Mouse (Mus musculus): ENCODE data around the gene Krt25. TPM values are rescaled to one million over a fixed set of nuclear protein-coding genes. Genes with fewer than 3 reads are reported as not detected.

Krt25 gene
- not detected in 2 replicates for polyA plus RNA-seq (2012; rRNA removed)

GRCm38 (mm10) chr11:99322851-99323250, at the start of gene Krt25:
TSS of gene Krt25 (minus strand) at chr11:99322951.
- no peak for DNase-seq (ENCODE audit: low read depth)

GRCm38 (mm10) chr11:99369853-99370451, 47.2 kb upstream of the Krt25 start:
- no peak for DNase-seq (ENCODE audit: low read depth)

- DNase-seq (ENCODE audit: low read depth), result no peak
Measured at GRCm38 (mm10) chr11:99369229-99369628, 46.5 kb upstream of the Krt25 start.

GRCm38 (mm10) chr11:99366791-99367190, 44.0 kb upstream of the Krt25 start:
- DNase-seq (ENCODE audit: low read depth), result no peak

- no peak for DNase-seq (ENCODE audit: low read depth)
Measured at GRCm38 (mm10) chr11:99364412-99364811, 41.7 kb upstream of the Krt25 start.

- no peak for DNase-seq (ENCODE audit: low read depth)
Measured at GRCm38 (mm10) chr11:99361423-99361822, 38.7 kb upstream of the Krt25 start.

- DNase-seq (ENCODE audit: low read depth), result no peak
Measured at GRCm38 (mm10) chr11:99351004-99351403, 28.3 kb upstream of the Krt25 start, which contains the start of gene Krt27. TSS of gene Krt27 (minus strand) at chr11:99351104.

- DNase-seq (ENCODE audit: low read depth), result no peak
Measured at GRCm38 (mm10) chr11:99339299-99339847, 16.6 kb upstream of the Krt25 start.

- DNase-seq (ENCODE audit: low read depth), result no peak
Measured at GRCm38 (mm10) chr11:99337866-99338265, 15.1 kb upstream of the Krt25 start, which contains the start of gene Krt26. TSS of gene Krt26 (minus strand) at chr11:99337966.

GRCm38 (mm10) chr11:99333426-99333825, 10.7 kb upstream of the Krt25 start:
- DNase-seq (ENCODE audit: low read depth), result no peak

GRCm38 (mm10) chr11:99329655-99330054, 6.9 kb upstream of the Krt25 start:
- no peak for DNase-seq (ENCODE audit: low read depth)

GRCm38 (mm10) chr11:99321094-99321493, 1.7 kb downstream of the Krt25 start:
- DNase-seq (ENCODE audit: low read depth), result no peak

GRCm38 (mm10) chr11:99319127-99319526, 3.6 kb downstream of the Krt25 start:
- DNase-seq (ENCODE audit: low read depth), result no peak

GRCm38 (mm10) chr11:99316543-99316942, 6.2 kb downstream of the Krt25 start:
- DNase-seq (ENCODE audit: low read depth), result no peak

GRCm38 (mm10) chr11:99314594-99314993, 8.2 kb downstream of the Krt25 start:
- DNase-seq (ENCODE audit: low read depth), result no peak

GRCm38 (mm10) chr11:99310882-99311281, 11.9 kb downstream of the Krt25 start:
- no peak for DNase-seq (ENCODE audit: low read depth)

- DNase-seq (ENCODE audit: low read depth), result no peak
Measured at GRCm38 (mm10) chr11:99307579-99307978, 15.2 kb downstream of the Krt25 start.

- DNase-seq (ENCODE audit: low read depth), result no peak
Measured at GRCm38 (mm10) chr11:99295039-99295438, 27.7 kb downstream of the Krt25 start.

- DNase-seq (ENCODE audit: low read depth), result no peak
Measured at GRCm38 (mm10) chr11:99292846-99293245, 29.9 kb downstream of the Krt25 start.

GRCm38 (mm10) chr11:99284833-99285312, 37.9 kb downstream of the Krt25 start, which contains the start of gene Krt24:
TSS of gene Krt24 (minus strand) at chr11:99285262.
- DNase-seq (ENCODE audit: low read depth), result no peak

GRCm38 (mm10) chr11:99284011-99284410, 38.7 kb downstream of the Krt25 start:
- no peak for DNase-seq (ENCODE audit: low read depth)

GRCm38 (mm10) chr11:99283334-99283733, 39.4 kb downstream of the Krt25 start:
- no peak for DNase-seq (ENCODE audit: low read depth)

GRCm38 (mm10) chr11:99281116-99281515, 41.6 kb downstream of the Krt25 start:
- DNase-seq (ENCODE audit: low read depth), result no peak

All from gonadal fat pad, adult 2 months (tissue).